Mouse (Mus musculus): Measurements from ENCODE around the gene Epp13.
"Not testable (repeated sequence)": the region's sequence is repeated elsewhere in the genome, so short reads cannot be mapped to it uniquely, and the experiment has no call there.

Epp13 gene

DNA sequence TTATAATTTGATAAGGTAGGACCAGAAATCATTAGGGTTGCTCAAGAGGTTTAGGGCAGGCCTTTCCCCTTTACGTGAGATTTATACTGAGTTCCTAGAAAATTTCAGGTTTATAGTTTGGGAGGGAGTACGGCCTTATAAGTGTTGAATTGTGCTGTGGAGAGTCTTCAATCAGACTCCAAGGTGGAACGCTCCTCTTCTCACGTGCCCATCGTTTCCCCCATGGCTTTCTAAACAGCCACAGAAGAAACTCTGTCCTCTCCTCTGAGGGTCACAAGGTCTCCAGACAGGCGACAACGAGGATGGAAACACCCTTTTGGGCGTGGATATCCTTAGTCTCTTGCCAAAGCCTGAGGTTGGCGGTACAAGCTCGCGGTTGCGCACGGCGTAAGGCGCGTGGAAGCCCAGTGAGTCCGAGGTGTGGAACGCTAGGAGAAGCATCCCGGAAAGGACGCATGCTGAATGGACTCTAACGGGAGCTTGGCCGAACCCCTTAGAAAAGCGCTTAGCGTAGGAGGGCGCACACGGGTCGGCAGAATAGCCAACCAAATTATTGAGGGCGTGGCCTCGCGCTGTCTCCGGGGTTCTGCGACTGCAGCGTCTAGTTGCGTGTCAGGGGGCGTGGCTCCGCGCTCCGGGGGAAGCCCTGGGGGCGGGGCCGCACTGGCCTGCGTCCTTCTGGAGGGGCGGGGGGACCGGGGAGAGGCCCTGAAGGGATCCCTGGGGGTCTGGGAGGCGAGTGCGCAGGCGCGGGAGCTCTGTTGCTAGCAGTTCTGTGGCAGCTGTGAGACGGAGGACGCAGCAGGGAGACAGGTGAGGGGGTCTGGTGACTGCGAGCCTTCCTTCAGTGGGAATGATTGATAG, 33.6 kb downstream of the Epp13 start, which contains the start of gene Zfp667:
TSS of gene Zfp667 (plus strand) at position 738 of the 864 bp plus-strand sequence.
- peak; percentile 96 for DNase-seq

GRCm38 (mm10) chr7:6286921-6287531, 34.5 kb downstream of the Epp13 start:
- DNase-seq, result peak; percentile 64

DNA sequence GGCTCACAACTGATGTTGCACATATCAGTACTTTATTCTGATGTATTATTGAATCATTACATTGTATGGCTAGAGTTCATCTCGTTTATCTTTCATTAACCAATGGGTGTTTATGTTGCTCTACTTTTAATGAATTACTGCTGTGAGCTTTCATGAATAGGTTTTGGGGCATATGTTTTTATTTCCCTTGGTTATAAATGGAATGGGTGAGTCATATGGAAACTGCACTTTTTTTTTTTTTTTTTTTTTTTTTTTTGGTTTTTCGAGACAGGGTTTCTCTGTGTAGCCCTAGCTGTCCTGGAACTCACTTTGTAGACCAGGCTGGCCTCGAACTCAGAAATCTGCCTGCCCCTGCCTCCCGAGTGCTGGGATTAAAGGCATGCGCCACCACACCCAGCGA, 38.6 kb downstream of the Epp13 start:
- DNase-seq, result not testable (repeated sequence)

DNA sequence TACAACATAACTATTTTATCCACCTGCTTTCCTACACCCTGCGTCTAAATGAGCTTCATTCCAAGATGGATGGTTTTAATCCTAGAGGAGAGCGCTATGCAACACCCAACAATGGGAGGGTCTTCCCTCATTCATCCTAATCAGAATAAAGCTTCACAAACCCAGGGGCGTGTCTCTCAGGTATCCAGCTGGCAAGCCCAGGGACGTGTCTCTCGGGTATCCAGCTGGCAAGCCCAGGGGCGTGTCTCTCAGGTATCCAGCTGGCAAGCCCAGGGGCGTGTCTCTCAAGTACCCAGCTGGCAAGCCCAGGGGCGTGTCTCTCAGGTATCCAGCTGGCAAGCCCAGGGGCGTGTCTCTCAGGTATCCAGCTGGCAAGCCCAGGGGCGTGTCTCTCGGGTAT, 48.3 kb downstream of the Epp13 start:
- DNase-seq, result not testable (repeated sequence)

- DNase-seq, result no peak
Measured at GRCm38 (mm10) chr7:6330458-6331232, 78.1 kb downstream of the Epp13 start.

DNA sequence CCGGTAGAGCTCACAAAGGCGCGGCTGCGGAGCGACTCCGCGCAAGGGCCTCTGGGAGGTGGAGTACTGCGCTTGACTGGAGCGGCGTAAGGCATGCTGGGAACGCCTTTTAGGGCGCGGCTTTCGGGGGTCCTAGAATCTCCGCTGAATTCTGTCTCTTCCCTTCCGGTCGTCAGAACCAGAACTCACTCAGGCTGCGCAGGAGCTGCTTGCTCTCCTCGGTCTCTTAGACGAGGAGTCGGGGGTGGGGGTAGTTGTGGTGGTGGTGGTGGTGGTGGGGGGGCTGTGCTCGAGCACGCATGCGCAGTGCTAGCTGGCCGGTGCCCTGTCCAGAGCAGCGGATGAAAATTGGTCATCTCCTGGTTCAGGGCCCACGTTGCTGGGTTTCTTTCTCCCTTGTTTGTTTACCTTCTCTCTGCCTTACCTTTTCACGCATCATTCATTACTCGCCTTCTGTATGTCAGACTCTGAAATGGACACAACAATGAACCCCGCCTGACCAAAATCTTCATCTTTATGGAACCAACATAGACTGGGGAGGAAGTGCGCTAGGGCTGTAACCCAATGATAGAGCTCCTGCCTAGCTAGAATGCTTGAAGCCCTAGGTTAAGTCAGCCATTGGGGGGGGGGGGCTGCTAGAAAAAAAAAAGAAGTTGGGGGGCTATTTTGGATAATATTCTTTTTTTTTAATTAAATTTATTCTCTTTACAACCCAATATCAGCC, 78.9 kb downstream of the Epp13 start, which contains the start of gene Zfp583:
TSS of gene Zfp583 (minus strand) at position 53 of the 724 bp plus-strand sequence.
- DNase-seq, result peak; percentile 89

Measured in cerebellum, adult 9-10 months (tissue).